Mouse (Mus musculus) T-cell, adult 2 months (primary cell): ENCODE data around the gene Riok1.

Experiments used
- DNase-seq: peaks from one replicate; pipeline ENCODE4 v3.0.0; 2022; ENCODE audit warnings: low spot score

Gene Riok1

GRCm38 (mm10) chr13:38064854-38065663 is 28.3 kb downstream of the Riok1 start:
- DNase-seq: peak; percentile 28

GRCm38 (mm10) chr13:38070945-38071344 is 34.1 kb downstream of the Riok1 start:
- DNase-seq: no peak

- DNase-seq: no peak
These were observed 36.8 kb downstream of the Riok1 start for GRCm38 (mm10) chr13:38073374-38074307.

GRCm38 (mm10) chr13:38074404-38074803 is 37.6 kb downstream of the Riok1 start:
- no peak for DNase-seq

- no peak for DNase-seq
These were observed 40.3 kb downstream of the Riok1 start for GRCm38 (mm10) chr13:38077113-38077512.

GRCm38 (mm10) chr13:38078836-38079235 is 42.0 kb downstream of the Riok1 start:
- DNase-seq: no peak

GRCm38 (mm10) chr13:38079366-38079765 is 42.6 kb downstream of the Riok1 start:
- no peak for DNase-seq

- DNase-seq: no peak
These were observed 43.2 kb downstream of the Riok1 start for GRCm38 (mm10) chr13:38080014-38080413.

- DNase-seq: no peak
These were observed 43.9 kb downstream of the Riok1 start for GRCm38 (mm10) chr13:38080725-38081124.

GRCm38 (mm10) chr13:38081161-38081560 is 44.4 kb downstream of the Riok1 start:
- no peak for DNase-seq

GRCm38 (mm10) chr13:38086711-38087110 is 49.9 kb downstream of the Riok1 start:
- no peak for DNase-seq

- no peak for DNase-seq
These were observed 51.2 kb downstream of the Riok1 start for GRCm38 (mm10) chr13:38088008-38088407.

- DNase-seq: no peak
These were observed 52.7 kb downstream of the Riok1 start for GRCm38 (mm10) chr13:38089449-38089848.

- no peak for DNase-seq
These were observed 53.1 kb downstream of the Riok1 start for GRCm38 (mm10) chr13:38089871-38090270.

GRCm38 (mm10) chr13:38096207-38096606 is 59.4 kb downstream of the Riok1 start:
- DNase-seq: no peak

GRCm38 (mm10) chr13:38103406-38103805 is 66.6 kb downstream of the Riok1 start:
- DNase-seq: no peak

- DNase-seq: no peak
These were observed 67.7 kb downstream of the Riok1 start for GRCm38 (mm10) chr13:38104501-38104900.

GRCm38 (mm10) chr13:38109081-38109480 is 72.3 kb downstream of the Riok1 start:
- DNase-seq: no peak
